Mouse (Mus musculus) MEL (cell line): ENCODE data around the gene Manea. TPM values are rescaled to one million over a fixed set of nuclear protein-coding genes. Genes with fewer than 3 reads are reported as not detected.
"Not testable (repeated sequence)": the region's sequence is repeated elsewhere in the genome, so short reads cannot be mapped to it uniquely, and the experiment has no call there.

Experiments
- DNase-seq: peaks from one replicate; pipeline ENCODE4 v3.0.0; 2011; ENCODE audit warnings: low read depth, low spot score
- H3K27ac ChIP-seq: 2 replicates; pipeline ENCODE4 v1.5.1; 2012; ENCODE audit warnings: low read depth, mild to moderate bottlenecking, control low read depth, low read length, moderate library complexity; ENCODE audit not compliant: control insufficient read depth
- H3K27me3 ChIP-seq, 2 experiments: fragments of 150-350 bp in 1 of 2; sonication (generic) in 1 of 2; 2 replicates each; pipeline ENCODE4 v1.6.1; 2012; ENCODE audit warnings: low read length in 2 of 2, mild to moderate bottlenecking in 2 of 2, improper control_type of control experiment in 1 of 2, moderate library complexity in 1 of 2; ENCODE audit not compliant: insufficient read depth in 2 of 2, control insufficient read depth in 1 of 2
- H3K36me3 ChIP-seq, 2 experiments: 2 replicates each; pipeline ENCODE4 v1.6.1; 2012 to 2014; ENCODE audit warnings: low read length in 2 of 2, improper control_type of control experiment in 1 of 2, inconsistent platforms in 1 of 2, mild to moderate bottlenecking in 1 of 2; ENCODE audit not compliant: insufficient read depth in 2 of 2, control insufficient read depth in 1 of 2
- H3K4me1 ChIP-seq, 2 experiments: fragments of 150-350 bp in 1 of 2; sonication (generic) in 1 of 2; 2 replicates each; pipeline ENCODE4 v1.6.1; 2012; ENCODE audit warnings: low read length in 2 of 2, improper control_type of control experiment in 1 of 2, mild to moderate bottlenecking in 1 of 2; ENCODE audit not compliant: insufficient read depth in 2 of 2, control insufficient read depth in 1 of 2
- H3K4me3 ChIP-seq, 2 experiments: fragments of 150-350 bp in 1 of 2; sonication (generic) in 1 of 2; 2 replicates each; pipeline ENCODE4 v1.5.1; 2012; ENCODE audit warnings: low read depth in 2 of 2, low read length in 2 of 2, mild to moderate bottlenecking in 2 of 2, moderate library complexity in 2 of 2, control low read depth in 1 of 2, improper control_type of control experiment in 1 of 2; ENCODE audit not compliant: control insufficient read depth in 1 of 2, insufficient read depth in 1 of 2
- H3K79me2 ChIP-seq: 2 replicates; pipeline ENCODE4 v1.6.1; 2012; ENCODE audit warnings: mild to moderate bottlenecking, low read length, moderate library complexity; ENCODE audit not compliant: control insufficient read depth, poor library complexity, insufficient read depth
- H3K9ac ChIP-seq: 2 replicates; pipeline ENCODE4 v1.6.1; 2012; ENCODE audit warnings: low read depth, mild to moderate bottlenecking, control low read depth, low read length, moderate library complexity; ENCODE audit not compliant: control insufficient read depth, poor library complexity, severe bottlenecking
- H3K9me3 ChIP-seq: fragments of 150-350 bp; sonication (generic); replicated peaks from 2 replicates; pipeline ENCODE4 v1.6.1; 2012; ENCODE audit warnings: mild to moderate bottlenecking, low read length, improper control_type of control experiment, moderate library complexity; ENCODE audit not compliant: insufficient read depth
- CHD2 ChIP-seq: IDR thresholded peaks from 2 replicates; pipeline ENCODE4 v1.6.1; 2011; ENCODE audit warnings: low read length, improper control_type of control experiment
- E2F4 ChIP-seq: IDR thresholded peaks from 2 replicates; pipeline ENCODE4 v1.6.1; 2011; ENCODE audit warnings: low read depth, low read length, improper control_type of control experiment, borderline replicate concordance
- ELF1 ChIP-seq: IDR thresholded peaks from 2 replicates; pipeline ENCODE4 v1.6.1; 2014; ENCODE audit warnings: low read depth, mild to moderate bottlenecking, inconsistent platforms, low read length, improper control_type of control experiment, moderate library complexity
- EP300 ChIP-seq, 2 experiments: IDR thresholded peaks; 2 replicates each; pipeline ENCODE4 v1.6.1; 2011; ENCODE audit warnings: improper control_type of control experiment in 2 of 2, low read length in 2 of 2, low read depth in 1 of 2, mild to moderate bottlenecking in 1 of 2
- ETS1 ChIP-seq: IDR thresholded peaks from 2 replicates; pipeline ENCODE4 v1.6.1; 2012; ENCODE audit warnings: low read depth, mild to moderate bottlenecking, inconsistent platforms, low read length, improper control_type of control experiment, moderate library complexity
- GABPA ChIP-seq: IDR thresholded peaks from 2 replicates; pipeline ENCODE4 v1.6.1; 2012; ENCODE audit warnings: low read depth, mild to moderate bottlenecking, inconsistent platforms, low read length, improper control_type of control experiment, moderate library complexity
- MAFK ChIP-seq: IDR thresholded peaks from 2 replicates; pipeline ENCODE4 v1.6.1; 2011; ENCODE audit warnings: low read depth, mild to moderate bottlenecking, low read length, improper control_type of control experiment, borderline replicate concordance
- MAZ ChIP-seq: IDR thresholded peaks from 2 replicates; pipeline ENCODE4 v1.6.1; 2012; ENCODE audit warnings: low read depth, mild to moderate bottlenecking, inconsistent platforms, low read length, improper control_type of control experiment
- MEF2A ChIP-seq: IDR thresholded peaks from 2 replicates; pipeline ENCODE4 v1.6.1; 2014; ENCODE audit warnings: low read depth, mild to moderate bottlenecking, inconsistent platforms, low read length, improper control_type of control experiment; ENCODE audit not compliant: poor library complexity, insufficient replicate concordance, severe bottlenecking; ENCODE audit errors: extremely low read depth
- MXI1 ChIP-seq: IDR thresholded peaks from 2 replicates; pipeline ENCODE4 v1.6.1; 2011; ENCODE audit warnings: mild to moderate bottlenecking, low read depth, low read length, improper control_type of control experiment
- MYC ChIP-seq: IDR thresholded peaks from 2 replicates; pipeline ENCODE4 v1.6.1; 2011; ENCODE audit warnings: low read depth, mild to moderate bottlenecking, low read length, improper control_type of control experiment, moderate library complexity
- NRF1 ChIP-seq: IDR thresholded peaks from 2 replicates; pipeline ENCODE4 v1.6.1; 2014; ENCODE audit warnings: low read depth, mild to moderate bottlenecking, inconsistent platforms, low read length, improper control_type of control experiment, moderate library complexity; ENCODE audit not compliant: poor library complexity, insufficient read depth, severe bottlenecking
- POLR2AphosphoS2 ChIP-seq: IDR thresholded peaks from 2 replicates; pipeline ENCODE4 v1.6.1; 2011; ENCODE audit warnings: low read length, improper control_type of control experiment
- UBTF ChIP-seq: IDR thresholded peaks from 2 replicates; pipeline ENCODE4 v1.6.1; 2012; ENCODE audit warnings: low read depth, mild to moderate bottlenecking, inconsistent platforms, low read length, improper control_type of control experiment, moderate library complexity, borderline replicate concordance; ENCODE audit not compliant: insufficient read depth
- USF2 ChIP-seq, 2 experiments: IDR thresholded peaks; 2 replicates each; pipeline ENCODE4 v1.6.1; 2011 to 2012; ENCODE audit warnings: improper control_type of control experiment in 2 of 2, low read length in 2 of 2, borderline replicate concordance in 1 of 2, inconsistent platforms in 1 of 2, low read depth in 1 of 2, mild to moderate bottlenecking in 1 of 2; ENCODE audit not compliant: insufficient read depth in 1 of 2
- ZKSCAN1 ChIP-seq: IDR thresholded peaks from 2 replicates; pipeline ENCODE4 v1.6.1; 2012; ENCODE audit warnings: low read depth, mild to moderate bottlenecking, inconsistent platforms, low read length, improper control_type of control experiment, moderate library complexity
- ZNF384 ChIP-seq: IDR thresholded peaks from 2 replicates; pipeline ENCODE4 v1.6.1; 2012; ENCODE audit warnings: low read depth, mild to moderate bottlenecking, inconsistent platforms, low read length, improper control_type of control experiment
- polyA plus RNA-seq, 2 experiments: library from polyadenylated mRNA; stranded (reverse) in 1 of 2; unstranded in 1 of 2; fragments of >175 nt in 1 of 2; fragments of >200 nt in 1 of 2; gene quantifications; 2 replicates each; pipeline versions ENCODE4 v1.2.1 to v1.2.4; 2012; ENCODE audit warnings: low replicate concordance in 2 of 2, low read depth in 1 of 2; ENCODE audit not compliant: insufficient read length in 2 of 2, insufficient read depth in 1 of 2, missing spikeins in 1 of 2
- total RNA-seq: library from RNA; depleted of rRNA; stranded (reverse); fragments of 300-350 nt; gene quantifications from 2 replicates; pipeline ENCODE4 v1.2.3, GENCODE M21; 2012

Gene Manea
- total and polyA plus RNA-seq, 3 experiments = 7.1 to 69.4 (median 7.8) TPM

- Histone ChIP-seq H3K27me3 (no peaks in the 10 kb centered on the region), H3K9me3 (no peaks in the 10 kb centered on the region), H3K9ac (no peak overlapping the region), H3K27ac (no peak overlapping the region), H3K4me1 (peaks cover 5 to 6% of the 10 kb centered on the region in 2 experiments; a peak in 3 of 4 replicates), H3K36me3 (peaks cover 2 to 3% of the 10 kb centered on the region in 2 experiments; a peak in 3 of 4 replicates), H3K4me3 (no peak overlapping the region), H3K79me2 (peaks cover 3% of the 10 kb centered on the region; the same call in 1 of the 2 replicates)
- TF ChIP-seq MAZ = no peak
- TF ChIP-seq ELF1 = no peak
- no peak for TF ChIP-seq MXI1
- TF ChIP-seq UBTF = no peak
- TF ChIP-seq ZKSCAN1 = no peak
- no peak for TF ChIP-seq USF2 (IDR thresholded peaks at IDR 0.05; ENCODE audit: borderline replicate concordance in 1 of 2, insufficient read depth in 1 of 2, low read depth in 1 of 2, low read length in 2 of 2)
- no peak for TF ChIP-seq EP300 (IDR thresholded peaks at IDR 0.05; ENCODE audit: low read depth in 1 of 2, low read length in 2 of 2)
- no peak for TF ChIP-seq ETS1
- TF ChIP-seq E2F4 = no peak
- no peak for DNase-seq
Measured at GRCm38 (mm10) chr4:26338604-26339003, 8.1 kb downstream of the Manea start.

GRCm38 (mm10) chr4:26336563-26336962 is 10.1 kb downstream of the Manea start:
- H3K27ac ChIP-seq = no peak overlapping the region
- H3K9ac ChIP-seq = no peak overlapping the region
- H3K79me2 ChIP-seq = no peaks in the 10 kb centered on the region; the same call in 1 of the 2 replicates
- DNase-seq = peak; percentile 33
- peaks cover 0 to 2% of the 10 kb centered on the region in 2 experiments; a peak in 1 of 4 replicates for H3K36me3 ChIP-seq
- H3K9me3 ChIP-seq = no peaks in the 10 kb centered on the region
- H3K4me1 ChIP-seq = no peaks in the 10 kb centered on the region
- TF ChIP-seq MEF2A (no peak), POLR2AphosphoS2 (no peak), NRF1 (no peak), ETS1 (no peak), ZNF384 (no peak), USF2 (IDR thresholded peaks at IDR 0.05; ENCODE audit: borderline replicate concordance in 1 of 2, insufficient read depth in 1 of 2, low read depth in 1 of 2, low read length in 2 of 2) (no peak), MYC (no peak), GABPA (no peak), CHD2 (no peak), MAFK (no peak)
- TF ChIP-seq, all 39 proteins: peak for 0
- no peak overlapping the region for H3K4me3 ChIP-seq
- H3K27me3 ChIP-seq = no peaks in the 10 kb centered on the region

- H3K9me3 ChIP-seq, H3K79me2 ChIP-seq, H3K4me3 ChIP-seq, H3K27me3 ChIP-seq, H3K27ac ChIP-seq, H3K36me3 ChIP-seq, DNase-seq, H3K4me1 ChIP-seq, H3K9ac ChIP-seq: not testable (repeated sequence)
Measured at GRCm38 (mm10) chr4:26304731-26305130, 42.0 kb downstream of the Manea start.
